Mouse (Mus musculus): ENCODE results near the gene Nos1ap.

Nos1ap gene

DNA sequence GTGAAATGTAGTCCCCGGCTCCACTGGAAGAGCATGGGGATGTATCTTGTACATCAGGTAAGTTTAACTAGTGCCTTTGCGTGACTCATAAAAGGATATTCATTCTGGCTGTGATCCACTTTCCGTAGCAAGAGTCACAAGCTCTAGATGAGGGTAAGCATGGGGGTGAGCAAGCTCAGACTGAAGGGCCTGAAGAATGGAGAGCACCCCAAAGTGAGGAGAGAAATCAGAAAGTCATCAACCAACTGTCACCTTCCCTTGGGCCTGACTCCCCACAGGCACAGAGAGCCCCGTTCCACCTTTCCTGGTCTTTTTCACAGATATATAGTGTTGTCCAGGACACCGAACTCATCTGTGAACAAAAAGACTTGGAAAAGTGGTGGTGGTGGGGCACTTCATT, 213.9 kb downstream of the Nos1ap start:
- in situ Hi-C loops (cut with MboI; ENCODE audit: low sequenced_read_pairs): no loop called here

GRCm38 (mm10) chr1:170373750-170374149, 215.9 kb downstream of the Nos1ap start:
- in situ Hi-C loops (cut with MboI; ENCODE audit: low sequenced_read_pairs): no loop called here

- in situ Hi-C loops (cut with MboI; ENCODE audit: low sequenced_read_pairs): no loop called here
Observed at GRCm38 (mm10) chr1:170371191-170371792, 218.4 kb downstream of the Nos1ap start.

- in situ Hi-C loops (cut with MboI; ENCODE audit: low sequenced_read_pairs): no loop called here
Observed at GRCm38 (mm10) chr1:170368864-170369263, 220.8 kb downstream of the Nos1ap start.

GRCm38 (mm10) chr1:170366981-170367700, 222.5 kb downstream of the Nos1ap start:
- in situ Hi-C loops (cut with MboI; ENCODE audit: low sequenced_read_pairs): no loop called here

- in situ Hi-C loops (cut with MboI; ENCODE audit: low sequenced_read_pairs): no loop called here
Observed at GRCm38 (mm10) chr1:170363746-170364145, 225.9 kb downstream of the Nos1ap start.

DNA sequence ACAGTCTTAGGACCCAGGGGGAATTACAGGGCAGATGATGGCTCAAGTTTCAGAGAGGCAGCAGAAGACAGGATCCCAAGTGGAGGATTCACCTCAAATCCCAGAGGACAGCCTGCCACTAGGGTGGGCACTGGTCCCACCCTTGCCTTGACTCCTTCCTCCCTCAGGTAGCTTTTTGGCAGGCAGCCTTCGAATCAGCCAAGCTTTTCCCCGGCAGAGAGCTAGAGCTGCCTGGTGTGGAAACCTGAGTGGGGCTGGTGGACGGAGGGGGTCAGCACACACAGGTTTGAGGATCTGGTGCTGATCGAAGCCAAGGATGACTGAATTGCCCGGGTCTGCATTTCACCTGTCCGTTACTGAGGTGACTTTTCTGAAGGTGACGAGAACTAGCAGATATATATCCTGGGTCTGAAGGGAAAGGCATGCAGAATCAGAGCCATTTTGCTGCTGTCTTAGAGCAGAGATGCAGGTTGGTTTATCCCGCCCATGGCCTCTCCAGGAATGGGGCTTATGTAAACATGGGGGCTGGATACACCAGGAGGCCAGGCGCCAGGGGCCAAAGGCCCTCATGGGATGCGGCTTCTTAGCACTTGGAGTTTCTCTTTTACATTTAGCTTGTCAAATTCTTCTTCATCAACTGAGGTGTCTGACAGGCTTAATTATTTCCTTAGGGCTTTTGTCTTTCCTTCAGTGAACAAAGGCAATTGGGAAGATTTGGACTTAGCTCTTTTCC, 229.3 kb downstream of the Nos1ap start:
- in situ Hi-C loops (cut with MboI; ENCODE audit: low sequenced_read_pairs): no loop called here

DNA sequence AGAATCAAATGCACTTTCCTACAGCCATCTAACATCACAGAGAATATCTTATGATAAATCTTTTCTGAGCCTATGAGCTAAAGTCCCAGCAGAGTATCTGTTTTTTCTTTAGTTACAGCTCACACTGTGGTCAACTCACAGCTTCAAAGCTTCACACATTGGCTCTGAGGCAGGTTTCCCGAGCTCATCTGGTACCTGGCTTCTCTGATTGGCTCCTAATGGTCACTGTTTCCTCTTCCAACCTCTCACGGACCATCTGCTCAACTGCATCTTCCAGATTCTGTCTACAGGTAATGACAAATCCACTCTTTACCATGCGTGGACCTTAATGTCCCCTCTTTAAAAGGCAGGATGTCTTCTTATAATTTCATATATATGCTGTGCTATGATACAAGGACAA, 236.3 kb downstream of the Nos1ap start:
- in situ Hi-C loops (cut with MboI; ENCODE audit: low sequenced_read_pairs): no loop called here

- in situ Hi-C loops (cut with MboI; ENCODE audit: low sequenced_read_pairs): no loop called here
Observed at GRCm38 (mm10) chr1:170351080-170351479, 238.6 kb downstream of the Nos1ap start.

DNA sequence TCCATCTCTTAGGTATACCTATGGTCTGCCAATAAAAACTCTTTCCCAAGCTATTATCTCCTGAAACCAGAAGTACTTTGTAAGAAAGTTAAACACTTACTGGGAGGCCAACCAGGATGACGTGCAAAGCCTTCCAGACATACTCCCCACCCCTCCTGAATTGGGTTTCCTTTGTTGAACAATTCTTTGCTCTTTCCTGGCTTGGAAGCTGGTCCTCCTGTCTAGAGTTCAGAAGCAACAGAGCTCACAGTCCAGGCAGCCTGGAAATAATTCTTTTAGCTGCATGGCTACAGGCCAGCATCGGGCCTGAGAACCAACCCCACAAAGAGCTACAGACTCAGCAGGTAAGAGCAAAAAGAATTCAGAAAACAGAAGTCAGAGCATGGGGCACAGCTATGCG, 243.4 kb downstream of the Nos1ap start:
- in situ Hi-C loops (cut with MboI; ENCODE audit: low sequenced_read_pairs): no loop called here

GRCm38 (mm10) chr1:170343906-170344305, 245.8 kb downstream of the Nos1ap start:
- in situ Hi-C loops (cut with MboI; ENCODE audit: low sequenced_read_pairs): no loop called here

DNA sequence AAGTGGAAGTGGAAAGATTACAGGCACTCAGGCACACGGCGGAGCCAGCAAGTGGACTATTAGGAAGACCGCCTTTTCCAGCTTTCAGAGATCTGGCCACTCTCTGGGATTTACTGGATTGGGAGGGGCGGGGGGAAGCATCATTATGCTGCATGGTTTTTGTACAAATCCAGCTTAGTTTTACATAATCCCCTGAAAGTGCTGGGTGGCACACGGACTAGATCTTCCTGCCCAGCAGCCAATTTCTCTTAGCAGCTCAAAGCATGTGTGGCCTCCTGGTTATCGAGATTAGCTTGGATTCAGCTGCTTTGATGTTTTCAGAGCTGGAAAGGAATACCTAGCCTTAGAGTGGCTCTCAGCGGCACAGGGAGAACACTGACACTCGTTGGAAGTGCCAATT, 246.6 kb downstream of the Nos1ap start:
- in situ Hi-C loops (cut with MboI; ENCODE audit: low sequenced_read_pairs): no loop called here

DNA sequence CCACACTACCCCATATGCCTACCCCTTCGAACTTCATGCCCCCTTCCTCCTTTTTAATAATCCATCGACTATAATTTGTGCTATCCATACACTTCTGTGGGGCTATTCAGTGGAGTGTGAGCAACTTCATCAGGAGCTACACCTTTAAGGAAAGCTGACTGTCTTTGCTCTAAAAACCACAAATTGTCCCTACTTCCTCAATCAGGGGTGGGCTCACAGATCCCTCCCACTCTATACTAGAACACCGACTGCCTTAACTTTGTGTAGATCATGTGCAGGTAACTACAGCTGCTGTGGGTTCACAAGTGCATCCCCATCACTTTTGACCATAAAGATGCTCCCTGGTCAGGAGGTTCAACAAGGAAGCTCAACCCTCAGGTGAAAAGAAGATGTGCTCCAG, 249.7 kb downstream of the Nos1ap start:
- in situ Hi-C loops (cut with MboI; ENCODE audit: low sequenced_read_pairs): no loop called here

- in situ Hi-C loops (cut with MboI; ENCODE audit: low sequenced_read_pairs): no loop called here
Observed at GRCm38 (mm10) chr1:170332775-170333174, 256.9 kb downstream of the Nos1ap start.

DNA sequence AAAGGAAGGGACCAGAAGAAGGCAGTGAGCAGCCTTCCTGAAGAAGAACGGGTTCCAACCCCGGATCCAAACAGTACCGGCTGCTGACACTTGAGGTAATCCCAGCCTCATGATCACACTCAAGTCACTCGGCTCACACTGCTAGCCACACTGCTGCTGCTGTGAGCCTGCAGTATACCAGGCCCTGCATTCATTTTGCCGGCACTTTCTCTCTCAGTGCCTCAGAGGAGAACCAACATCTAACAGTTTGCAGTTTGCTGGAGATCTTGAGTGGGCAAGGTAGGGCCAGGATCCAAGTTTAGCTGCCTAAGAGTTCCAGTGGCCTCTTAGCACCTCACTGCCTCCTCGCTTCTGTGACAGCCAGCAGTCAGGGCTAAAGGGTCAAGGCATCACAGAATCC, 257.7 kb downstream of the Nos1ap start:
- in situ Hi-C loops (cut with MboI; ENCODE audit: low sequenced_read_pairs): no loop called here

DNA sequence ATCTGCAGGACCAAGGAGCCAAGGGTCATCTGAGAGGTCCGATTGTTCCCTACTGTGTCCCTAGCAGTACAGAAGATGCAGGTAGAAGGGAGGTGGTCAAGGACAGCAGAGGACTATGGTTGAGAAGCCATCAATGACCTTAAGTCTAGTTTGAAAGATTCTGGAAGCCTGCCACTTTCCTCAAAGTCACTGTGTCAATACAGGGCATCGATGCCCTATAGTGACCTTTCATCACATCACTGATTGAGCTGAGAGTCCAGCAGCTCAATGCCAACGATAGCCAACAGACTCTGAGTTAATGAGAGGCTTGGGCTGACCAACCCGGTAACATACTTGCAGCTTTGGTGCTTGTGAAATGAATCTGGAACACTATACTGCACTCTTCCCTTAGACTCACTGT, 264.4 kb downstream of the Nos1ap start:
- in situ Hi-C loops (cut with MboI; ENCODE audit: low sequenced_read_pairs): no loop called here

DNA sequence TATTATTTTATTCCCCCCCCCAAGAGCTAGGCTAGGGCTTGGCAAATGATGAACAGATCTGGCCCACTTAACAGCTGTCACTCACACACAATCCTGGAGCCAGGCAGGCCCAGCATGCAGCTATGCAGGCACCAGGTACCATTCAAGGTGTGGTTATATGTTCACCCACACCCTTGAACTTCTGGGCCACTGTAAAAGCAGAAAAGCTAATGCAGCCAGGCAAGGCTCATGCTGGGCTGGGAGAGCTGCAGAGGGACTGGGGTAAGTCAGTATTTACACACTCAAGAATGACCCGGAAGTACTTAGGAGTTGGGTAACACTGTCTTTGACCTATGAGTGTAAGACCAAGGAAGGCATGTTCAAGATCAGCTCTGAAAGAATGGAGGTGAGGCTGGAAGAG, 265.3 kb downstream of the Nos1ap start:
- in situ Hi-C loops (cut with MboI; ENCODE audit: low sequenced_read_pairs): no loop called here

- in situ Hi-C loops (cut with MboI; ENCODE audit: low sequenced_read_pairs): no loop called here
Observed at GRCm38 (mm10) chr1:170323001-170323400, 266.7 kb downstream of the Nos1ap start.

GRCm38 (mm10) chr1:170322046-170322445, 267.6 kb downstream of the Nos1ap start:
- in situ Hi-C loops (cut with MboI; ENCODE audit: low sequenced_read_pairs): no loop called here

DNA sequence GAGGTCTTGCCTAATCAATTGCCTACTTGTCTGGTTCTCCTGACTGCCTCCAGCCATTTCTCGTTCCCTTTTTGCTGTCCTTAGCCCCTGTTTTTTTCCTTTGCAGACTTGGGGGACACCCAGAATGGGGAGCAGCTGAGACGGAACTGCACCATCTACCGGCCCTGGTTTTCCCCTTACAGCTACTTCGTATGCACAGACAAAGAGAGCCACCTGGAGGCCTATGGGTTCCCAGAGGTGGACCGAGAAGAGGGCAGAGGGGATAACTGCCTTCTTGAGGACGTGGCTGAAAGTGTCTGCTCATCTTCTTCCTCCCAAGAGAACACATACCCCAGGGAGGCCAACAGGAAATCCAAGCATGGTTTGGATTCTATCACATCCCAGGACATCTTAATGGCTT, 278.2 kb downstream of the Nos1ap start:
- in situ Hi-C loops (cut with MboI; ENCODE audit: low sequenced_read_pairs): no loop called here

- in situ Hi-C loops (cut with MboI; ENCODE audit: low sequenced_read_pairs): no loop called here
Observed at GRCm38 (mm10) chr1:170308503-170308902, 281.2 kb downstream of the Nos1ap start, which contains the start of gene Spata46. Spata46 (plus strand) TSS chr1:170308803.

GRCm38 (mm10) chr1:170306232-170306631, 283.4 kb downstream of the Nos1ap start, which contains the start of gene Gm7694:
Gm7694 (minus strand) TSS chr1:170306332.
- in situ Hi-C loops (cut with MboI; ENCODE audit: low sequenced_read_pairs): no loop called here
